Comparison of ENCODE assay signal across 9 mouse cellular contexts in genomic region chr19:16286451-16287175, GRCm38 (mm10).
DNase-seq lines count a peak whose midpoint lies in the region; ATAC-seq and TF ChIP-seq lines count a peak whose summit lies in the region.
"Had no signal": no experiment of that assay in that cellular context is flagged by ENCODE, and none has a peak within 500 bp of the region (broad histone marks: within the 10 kb centered on the region; RNA-seq: fewer than 3 reads in every experiment).

No protein-coding gene starts in this region.

- no peaks in the 10 kb centered on the region for H3K36me3 ChIP-seq in heart, embryonic 14.5 days (ENCODE audit: control insufficient read depth, insufficient read depth, low read length)

- peaks cover 15 to 40% of the 10 kb centered on the region in 2 experiments for H3K4me1 ChIP-seq in heart, embryonic 14.5 days (ENCODE audit: control insufficient read depth in 2 of 2, insufficient read depth in 2 of 2, low read length in 2 of 2)

- 35% methylated on average over 10 of the region's 10 CpGs for WGBS in heart, embryonic 14.5 days

- no peak for DNase-seq in left cerebral cortex, adult 2 months (ENCODE audit: extremely low spot score in 1 of 2, low spot score in 2 of 2)
- DNase-seq in left cerebral cortex, postnatal 4 days, result no peak
- DNase-seq in liver, result peak; percentile 37
- peak; percentile 13 for DNase-seq in skeletal muscle tissue, adult 2 months (ENCODE audit: low read depth, low spot score)
- no peak for DNase-seq in testis, postnatal 10 days (ENCODE audit: low spot score)
- DNase-seq in spleen, adult 18-20 months, result no peak
- no peak for DNase-seq in ovary, postnatal 36 days (ENCODE audit: low spot score)
- DNase-seq: cerebellum, adult 11 months had no signal

- no peak overlapping the region for H3K4me2 ChIP-seq in heart, embryonic 14.5 days (ENCODE audit: low read length)

- ATAC-seq in heart, embryonic 14.5 days (ENCODE audit: insufficient number of reproducible peaks, insufficient read depth, low FRiP score, low read depth), result 0 out of 2 replicates have a peak, but pooled peaks have one; percentile 59

- no peak overlapping the region for H3K4me3 ChIP-seq in left cerebral cortex, adult 2 months
- H3K4me3 ChIP-seq in heart, embryonic 14.5 days (ENCODE audit: control insufficient read depth in 1 of 2, insufficient read depth in 1 of 2, low read depth in 1 of 2, low read length in 2 of 2), result no peak overlapping the region

- peak overlapping the region; percentile 0; the same call in 1 of the 2 replicates for H3K27ac ChIP-seq in left cerebral cortex, adult 2 months
- peak overlapping the region; percentile 58 to 62 for H3K27ac ChIP-seq in heart, embryonic 14.5 days (replicated peaks in 1 of 2; ENCODE audit: control insufficient read depth in 1 of 2, insufficient read depth in 1 of 2, low read depth in 2 of 2, low read length in 2 of 2)

- intact Hi-C loops in left cerebral cortex, adult 2 months (cut with DNase I), result no loop called here
- intact Hi-C loops in left cerebral cortex, postnatal 4 days (cut with DNase I), result no loop called here

- H3K9ac ChIP-seq in heart, embryonic 14.5 days (ENCODE audit: low read length), result no peak overlapping the region

- no peaks in the 10 kb centered on the region for H3K27me3 ChIP-seq in heart, embryonic 14.5 days (ENCODE audit: control insufficient read depth, insufficient read depth, low read length)

- TF ChIP-seq CTCF in left cerebral cortex, adult 2 months (IDR thresholded peaks at IDR 0.05), result no peak; the same call in 1 of the 2 replicates

- no peaks in the 10 kb centered on the region for H3K9me3 ChIP-seq in heart, embryonic 14.5 days (ENCODE audit: control insufficient read depth, low read length)

Comparison
In these comparisons a context has a peak if more than half of its experiments do, and no peak if none do; other contexts are left out.
1. DNase-seq: peak in liver (single experiment) and skeletal muscle tissue, adult 2 months (single experiment); none in left cerebral cortex, adult 2 months (0 of 2), left cerebral cortex, postnatal 4 days (single experiment), testis, postnatal 10 days (single experiment), spleen, adult 18-20 months (0 of 2) and ovary, postnatal 36 days (single experiment).